Mouse (Mus musculus) forebrain, embryonic 15.5 days (tissue): ENCODE results near the gene Gm47955. TPM values are rescaled to one million over a fixed set of nuclear protein-coding genes. Genes with fewer than 3 reads are reported as not detected.
"Not testable (repeated sequence)": the region's sequence is repeated elsewhere in the genome, so short reads cannot be mapped to it uniquely, and the experiment has no call there.

Source experiments
- ATAC-seq: fragments of 200-750 bp; cut with Nextera tagmentation; replicated peaks from 2 replicates; pipeline ENCODE4 v1.8.0; 2017; ENCODE audit warnings: mild to moderate bottlenecking, moderate TSS enrichment, moderate library complexity
- H3K27ac ChIP-seq: fragments of 300-500 bp; sonication (generic); replicated peaks from 2 replicates; pipeline ENCODE4 v1.5.1; 2015; ENCODE audit warnings: mild to moderate bottlenecking, inconsistent platforms
- H3K27me3 ChIP-seq: fragments of 300-500 bp; sonication (generic); 2 replicates; pipeline ENCODE4 v1.6.1; 2015; ENCODE audit warnings: inconsistent platforms
- H3K36me3 ChIP-seq: fragments of 300-500 bp; sonication (generic); 2 replicates; pipeline ENCODE4 v1.6.1; 2015; ENCODE audit warnings: mild to moderate bottlenecking, inconsistent platforms
- H3K4me1 ChIP-seq: fragments of 300-500 bp; sonication (generic); 2 replicates; pipeline ENCODE4 v1.6.1; 2015; ENCODE audit warnings: inconsistent platforms
- H3K4me2 ChIP-seq: fragments of 300-500 bp; sonication (generic); replicated peaks from 2 replicates; pipeline ENCODE4 v1.6.1; 2015; ENCODE audit warnings: mild to moderate bottlenecking, inconsistent platforms
- H3K4me3 ChIP-seq: fragments of 300-500 bp; sonication (generic); 2 replicates; pipeline ENCODE4 v1.5.1; 2015; ENCODE audit warnings: mild to moderate bottlenecking, inconsistent platforms
- H3K9ac ChIP-seq: fragments of 300-500 bp; sonication (generic); replicated peaks from 2 replicates; pipeline ENCODE4 v1.6.1; 2015; ENCODE audit warnings: mild to moderate bottlenecking, inconsistent platforms
- H3K9me3 ChIP-seq: fragments of 300-500 bp; sonication (generic); 2 replicates; pipeline ENCODE4 v1.6.1; 2016; ENCODE audit warnings: inconsistent platforms
- WGBS: fragments of 180-500 bp; shearing (Covaris S2); methylation state at CpG from one replicate; pipeline ENCODE4 v1.1.7; 2015; ENCODE audit warnings: mixed read lengths; 5-methylcytosine and 5-hydroxymethylcytosine counted together
- polyA plus RNA-seq: library from polyadenylated mRNA; unstranded; fragments of >200 nt; fragmentation: Nextera tagmentation; extraction: Ambion mirVana; gene quantifications from 2 replicates; pipeline ENCODE4 v1.2.1, GENCODE M21; 2015

Gm47955 gene
- not detected in 2 replicates for polyA plus RNA-seq

GRCm38 (mm10) chr1:82959870-82960385 lies at the start of gene Gm47955:
Gene Gm47955 (plus strand): TSS chr1:82960286.
- ATAC-seq: no peak
- 91% methylated on average over 11 of the region's 11 CpGs for WGBS

GRCm38 (mm10) chr1:82913025-82913424 lies 47.1 kb upstream of the Gm47955 start, which contains the start of gene A030005L19Rik:
Gene A030005L19Rik (plus strand): TSS chr1:82913325.
- H3K27ac ChIP-seq: no peak within 1 kb of the TSS
- WGBS: 90% methylated on average over 3 of the region's 3 CpGs
- no peak for ATAC-seq
- H3K9me3 ChIP-seq: no peaks in the 10 kb centered on the region
- no peaks in the 10 kb centered on the region for H3K36me3 ChIP-seq
- no peak within 1 kb of the TSS for H3K4me3 ChIP-seq
- no peak within 1 kb of the TSS for H3K9ac ChIP-seq
- H3K4me1 ChIP-seq: no peaks in the 10 kb centered on the region
- no peak within 1 kb of the TSS for H3K4me2 ChIP-seq
- H3K27me3 ChIP-seq: no peaks in the 10 kb centered on the region

More at GRCm38 (mm10) chr1:82959870-82960385, at the start of gene Gm47955:
- Histone ChIP-seq H3K27me3 (no peaks in the 10 kb centered on the region), H3K4me3 (no peak within 1 kb of the TSS), H3K36me3 (no peaks in the 10 kb centered on the region), H3K27ac (no peak within 1 kb of the TSS), H3K9ac (no peak within 1 kb of the TSS), H3K4me2 (no peak within 1 kb of the TSS), H3K4me1 (no peaks in the 10 kb centered on the region), H3K9me3 (no peaks in the 10 kb centered on the region)

GRCm38 (mm10) chr1:82913434-82913833 lies 46.7 kb upstream of the Gm47955 start:
- H3K4me3 ChIP-seq, H3K27me3 ChIP-seq, ATAC-seq, H3K4me1 ChIP-seq, H3K4me2 ChIP-seq, H3K9me3 ChIP-seq, H3K36me3 ChIP-seq, H3K27ac ChIP-seq, H3K9ac ChIP-seq: not testable (repeated sequence)
- WGBS: 97% methylated on average over 5 of the region's 5 CpGs

GRCm38 (mm10) chr1:82924650-82925049 lies 35.4 kb upstream of the Gm47955 start, which contains the start of gene A030014E15Rik:
Gene A030014E15Rik (plus strand): TSS chr1:82924917.
- H3K4me1 ChIP-seq: no peaks in the 10 kb centered on the region
- no peaks in the 10 kb centered on the region for H3K9me3 ChIP-seq
- H3K27me3 ChIP-seq: no peaks in the 10 kb centered on the region
- no peak within 1 kb of the TSS for H3K4me2 ChIP-seq
- ATAC-seq: no peak
- H3K4me3 ChIP-seq: no peak within 1 kb of the TSS
- no peak within 1 kb of the TSS for H3K9ac ChIP-seq
- H3K27ac ChIP-seq: no peak within 1 kb of the TSS
- WGBS: 83% methylated on average over 3 of the region's 6 CpGs
- H3K36me3 ChIP-seq: no peaks in the 10 kb centered on the region

GRCm38 (mm10) chr1:82930558-82930957 lies 29.5 kb upstream of the Gm47955 start:
- H3K36me3 ChIP-seq, H3K9ac ChIP-seq, H3K9me3 ChIP-seq, H3K4me2 ChIP-seq, H3K4me1 ChIP-seq, ATAC-seq, H3K27ac ChIP-seq, H3K4me3 ChIP-seq, H3K27me3 ChIP-seq: not testable (repeated sequence)
- WGBS: 98% methylated on average over 3 of the region's 3 CpGs

GRCm38 (mm10) chr1:82931326-82931725 lies 28.8 kb upstream of the Gm47955 start, which contains the start of gene Gm6217:
Gene Gm6217 (minus strand): TSS chr1:82931399.
- ATAC-seq: not testable (repeated sequence)

GRCm38 (mm10) chr1:82938666-82939065 lies 21.4 kb upstream of the Gm47955 start:
- Histone ChIP-seq H3K4me2 (no peak overlapping the region), H3K36me3 (no peaks in the 10 kb centered on the region), H3K4me3 (no peak overlapping the region), H3K27me3 (no peaks in the 10 kb centered on the region), H3K9ac (no peak overlapping the region), H3K9me3 (no peaks in the 10 kb centered on the region), H3K4me1 (no peaks in the 10 kb centered on the region), H3K27ac (no peak overlapping the region)
- ATAC-seq: no peak
- 95% methylated on average over 5 of the region's 5 CpGs for WGBS

More at GRCm38 (mm10) chr1:82931326-82931725, 28.8 kb upstream of the Gm47955 start, which contains the start of gene Gm6217:
- H3K27ac ChIP-seq, H3K4me1 ChIP-seq, H3K9ac ChIP-seq, H3K4me2 ChIP-seq, H3K9me3 ChIP-seq, H3K27me3 ChIP-seq, H3K36me3 ChIP-seq, H3K4me3 ChIP-seq: not testable (repeated sequence)
- no CpG with 5 or more reads among the region's 6 CpGs for WGBS

- not testable (repeated sequence) for H3K36me3 ChIP-seq, H3K9me3 ChIP-seq, H3K27ac ChIP-seq, H3K4me3 ChIP-seq, H3K4me2 ChIP-seq, ATAC-seq, H3K9ac ChIP-seq, H3K4me1 ChIP-seq, H3K27me3 ChIP-seq
- WGBS: 77% methylated on average over 2 of the region's 2 CpGs
Measured at GRCm38 (mm10) chr1:82942505-82942904, 17.6 kb upstream of the Gm47955 start.

GRCm38 (mm10) chr1:82943295-82943694 lies 16.8 kb upstream of the Gm47955 start, which contains the start of gene A030003K21Rik:
Gene A030003K21Rik (minus strand): TSS chr1:82943388.
- no CpG with 5 or more reads among the region's 6 CpGs for WGBS
- not testable (repeated sequence) for H3K27me3 ChIP-seq, H3K36me3 ChIP-seq, H3K4me1 ChIP-seq, ATAC-seq, H3K27ac ChIP-seq, H3K9ac ChIP-seq, H3K9me3 ChIP-seq, H3K4me3 ChIP-seq, H3K4me2 ChIP-seq

- H3K27ac ChIP-seq, H3K4me1 ChIP-seq, H3K9me3 ChIP-seq, H3K4me2 ChIP-seq, H3K27me3 ChIP-seq, H3K9ac ChIP-seq, H3K36me3 ChIP-seq, ATAC-seq, H3K4me3 ChIP-seq: not testable (repeated sequence)
- WGBS: 100% methylated on average over 2 of the region's 2 CpGs
Measured at GRCm38 (mm10) chr1:82946029-82946428, 14.1 kb upstream of the Gm47955 start.

- Histone ChIP-seq H3K27ac (no peak overlapping the region), H3K9me3 (no peaks in the 10 kb centered on the region), H3K4me1 (no peaks in the 10 kb centered on the region), H3K4me2 (no peak overlapping the region), H3K36me3 (no peaks in the 10 kb centered on the region), H3K9ac (no peak overlapping the region), H3K4me3 (no peak overlapping the region), H3K27me3 (no peaks in the 10 kb centered on the region)
- WGBS: 88% methylated on average over 2 of the region's 2 CpGs
- ATAC-seq: no peak
Measured at GRCm38 (mm10) chr1:82948601-82949000, 11.5 kb upstream of the Gm47955 start.

GRCm38 (mm10) chr1:82955913-82956312 lies 4.2 kb upstream of the Gm47955 start, which contains the start of gene Gm7544:
Gene Gm7544 (minus strand): TSS chr1:82956013.
- H3K27me3 ChIP-seq, H3K36me3 ChIP-seq, H3K4me1 ChIP-seq, H3K4me3 ChIP-seq, H3K9me3 ChIP-seq, H3K9ac ChIP-seq, ATAC-seq, H3K4me2 ChIP-seq, H3K27ac ChIP-seq: not testable (repeated sequence)

- Histone ChIP-seq H3K9me3 (no peaks in the 10 kb centered on the region), H3K9ac (no peak overlapping the region), H3K4me1 (no peaks in the 10 kb centered on the region), H3K27ac (no peak overlapping the region), H3K4me3 (no peak overlapping the region), H3K27me3 (no peaks in the 10 kb centered on the region), H3K4me2 (no peak overlapping the region), H3K36me3 (no peaks in the 10 kb centered on the region)
- ATAC-seq: no peak
- 82% methylated on average over 3 of the region's 3 CpGs for WGBS
Measured at GRCm38 (mm10) chr1:82966413-82966812, 6.3 kb downstream of the Gm47955 start.
